Mouse (Mus musculus) CD4-positive helper T cell, adult 2 months (primary cell): ENCODE data around the gene Gm10024.
"Not testable (repeated sequence)": the region's sequence is repeated elsewhere in the genome, so short reads cannot be mapped to it uniquely, and the experiment has no call there.

Source experiments
- DNase-seq: peaks from one replicate; pipeline ENCODE4 v3.0.0-alpha.2; 2012; ENCODE audit warnings: low read depth, missing footprints, low spot score

The Gm10024 gene

GRCm38 (mm10) chr10:77729241-77729640 lies 18.0 kb downstream of the Gm10024 start:
- DNase-seq = peak; percentile 8

- DNase-seq = no peak
Observed at GRCm38 (mm10) chr10:77735928-77736327, 24.7 kb downstream of the Gm10024 start.

DNA sequence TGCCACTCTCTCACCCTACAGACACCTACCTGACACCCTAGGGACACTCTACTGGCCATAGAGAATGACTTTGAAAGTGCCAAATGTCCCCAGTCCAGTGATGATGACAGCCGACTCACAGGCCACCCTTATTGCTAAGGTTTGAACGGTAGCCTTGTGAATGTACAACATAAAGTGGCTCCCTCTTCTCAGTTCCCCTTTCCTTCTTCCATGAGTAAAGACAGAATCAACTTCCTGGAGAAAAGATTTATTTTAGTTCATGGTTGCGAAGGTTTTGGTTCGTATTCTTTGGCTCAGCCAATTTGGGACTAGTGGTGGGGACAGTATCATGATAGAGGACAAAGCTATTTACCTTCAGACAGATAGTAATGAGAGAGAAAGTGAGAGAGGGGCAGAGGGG lies 27.7 kb downstream of the Gm10024 start:
- no peak for DNase-seq

DNA sequence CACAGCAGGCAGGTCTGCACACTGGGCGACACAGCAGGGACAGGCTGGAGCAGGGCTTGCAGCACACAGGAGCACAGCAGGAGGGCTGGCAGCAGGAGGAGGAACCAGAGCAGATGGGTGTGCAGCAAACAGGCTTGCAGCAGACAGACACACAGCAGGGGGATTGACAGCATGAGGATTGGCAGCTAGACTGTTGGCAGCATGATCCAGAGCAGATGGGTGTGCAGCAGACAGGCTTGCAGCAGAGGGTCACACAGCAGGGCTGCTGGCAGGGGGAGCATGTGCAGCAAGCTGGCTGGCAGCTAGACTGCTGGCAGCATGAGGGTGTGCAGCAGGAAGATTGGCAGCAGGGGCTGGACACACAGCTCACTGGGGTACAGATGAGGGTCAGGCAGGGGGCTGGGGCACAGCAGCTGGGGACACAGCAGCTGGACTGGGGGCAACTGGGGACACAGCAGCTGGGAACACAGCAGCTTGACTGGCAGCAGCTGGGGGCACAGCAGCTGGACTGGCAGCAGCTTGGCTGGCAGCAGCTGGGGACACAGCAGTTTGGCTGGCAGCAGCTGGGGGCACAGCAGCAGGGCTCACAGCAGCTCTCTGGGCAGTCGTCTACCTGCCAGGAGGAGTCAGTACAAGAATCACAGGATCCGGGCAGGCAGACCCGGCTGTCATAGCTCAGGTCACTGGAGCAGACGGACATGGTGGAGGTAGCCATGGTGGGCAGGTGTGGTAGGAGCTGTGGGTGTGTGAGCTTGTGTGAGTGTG lies 30.8 kb downstream of the Gm10024 start, which contains the start of gene Gm18596:
Gene Gm18596 (minus strand): TSS at position 715 of the 765 bp plus-strand sequence.
- DNase-seq = not testable (repeated sequence)

- DNase-seq = not testable (repeated sequence)
Observed at GRCm38 (mm10) chr10:77750686-77751085, 39.4 kb downstream of the Gm10024 start.

GRCm38 (mm10) chr10:77751254-77751653 lies 40.0 kb downstream of the Gm10024 start, which contains the start of gene Gm9736:
Gene Gm9736, minus strand, starts transcription at chr10:77751354.
- DNase-seq = not testable (repeated sequence)

DNA sequence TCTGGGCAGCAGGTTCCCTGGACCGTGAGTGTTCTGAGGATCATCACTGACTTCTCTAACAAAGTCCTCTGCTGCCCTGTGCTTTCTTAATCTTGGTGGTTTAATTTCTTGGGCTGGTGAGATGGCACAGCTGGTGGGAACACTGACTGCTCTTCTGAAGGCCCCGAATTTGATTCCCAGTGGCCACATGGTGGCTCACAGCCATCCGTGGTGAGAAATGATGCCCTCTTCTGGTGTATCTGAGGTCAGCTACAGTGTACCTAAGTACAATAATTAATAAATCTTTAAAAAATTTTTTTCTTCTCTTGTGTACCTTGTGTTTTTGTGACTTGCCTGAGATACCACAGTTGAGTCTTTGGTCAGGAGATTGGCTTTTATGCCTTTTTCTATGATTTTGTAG lies 41.1 kb downstream of the Gm10024 start:
- not testable (repeated sequence) for DNase-seq

DNA sequence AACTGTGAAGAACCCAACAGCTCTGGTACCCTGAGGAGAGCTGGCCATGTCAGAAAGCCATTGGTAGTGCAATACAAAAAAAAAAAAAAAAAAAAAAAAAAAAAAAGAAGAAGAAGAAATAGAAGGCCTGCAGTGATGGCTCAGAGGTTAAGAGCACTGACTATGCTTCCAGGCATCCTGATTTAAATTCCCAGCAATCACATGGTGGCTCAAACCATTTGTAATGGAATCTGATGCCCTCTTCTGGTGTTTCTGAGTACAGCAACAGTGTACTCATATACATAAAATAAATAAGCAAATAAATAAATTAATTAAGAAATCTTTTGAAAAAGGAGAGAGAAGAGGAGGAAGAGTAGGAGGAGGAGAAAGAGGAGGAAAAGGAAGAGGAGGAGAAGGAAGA lies 42.2 kb downstream of the Gm10024 start:
- DNase-seq = no peak

DNA sequence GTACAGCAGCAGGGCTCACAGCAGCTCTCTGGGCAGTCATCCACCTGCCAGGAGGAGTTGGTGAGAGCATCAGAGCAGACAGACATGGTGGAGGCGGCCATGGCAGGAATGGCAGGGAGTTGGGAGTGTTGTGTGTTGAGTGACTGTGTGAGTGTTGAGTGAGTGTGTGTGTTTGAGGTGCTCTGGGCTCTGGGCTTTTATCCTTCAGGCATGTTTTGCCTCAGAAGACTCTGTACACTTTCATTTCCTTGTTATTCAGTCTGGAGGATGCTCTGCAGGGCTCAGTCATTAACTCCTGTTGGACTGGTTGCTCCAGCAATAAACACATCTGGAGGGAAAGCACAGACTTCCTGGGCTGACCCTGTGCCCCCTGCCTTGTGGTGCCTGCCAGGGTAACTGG lies 48.3 kb downstream of the Gm10024 start, which contains the start of gene Gm3233:
Gene Gm3233 (minus strand): TSS at position 101 of the 400 bp plus-strand sequence.
- not testable (repeated sequence) for DNase-seq
